Mouse (Mus musculus) heart, postnatal 36 days (tissue): Measurements from ENCODE around the gene Gfra4. TPM values are rescaled to one million over a fixed set of nuclear protein-coding genes. Genes with fewer than 3 reads are reported as not detected.
"Not testable (repeated sequence)": the region's sequence is repeated elsewhere in the genome, so short reads cannot be mapped to it uniquely, and the experiment has no call there.

Source experiments
- DNase-seq, 2 experiments: peaks; one replicate each; pipeline ENCODE4 v3.0.0; 2021 to 2022
- intact Hi-C: fragments of 180-260 bp; cut with DNase I; formaldehyde crosslinking; loops from one replicate; pipeline ENCODE4 v1.15.1; 2025
- total RNA-seq, 2 experiments: library from RNA; stranded (reverse); gene quantifications; 2 replicates each; pipeline ENCODE4 v1.2.3; 2021

Gfra4 gene
- total RNA-seq, 2 experiments from 2014 or later = 6.9 to 10.4 TPM

DNA sequence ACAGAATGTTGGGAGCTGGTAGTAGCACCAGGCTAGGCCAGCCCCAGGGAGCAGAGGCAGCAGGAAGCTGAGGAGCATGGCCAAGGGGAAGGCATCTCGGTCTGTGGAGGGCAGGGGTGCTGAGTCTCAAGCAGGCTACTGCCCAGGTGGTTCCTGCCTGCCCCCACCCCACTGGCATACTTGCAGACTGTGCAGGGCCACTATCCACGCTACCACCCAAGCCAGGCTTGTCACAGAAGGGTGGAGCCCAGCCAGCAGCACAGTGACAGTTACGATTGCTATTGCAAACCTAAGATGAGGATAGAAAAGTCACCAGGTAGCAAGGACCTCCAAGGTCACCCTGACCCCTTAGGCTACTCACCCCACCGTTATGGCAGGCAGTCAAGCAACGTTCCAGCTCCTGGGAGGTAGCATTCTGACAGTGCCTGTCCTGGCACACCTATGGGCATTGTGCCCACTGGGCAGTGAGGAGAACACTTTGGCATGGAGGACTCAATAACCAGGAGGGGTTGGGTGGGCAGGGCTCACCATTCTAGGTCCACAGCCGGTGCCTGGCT is 10.1 kb upstream of the Gfra4 start:
- intact Hi-C loops = no loop called here
- no peak for DNase-seq

DNA sequence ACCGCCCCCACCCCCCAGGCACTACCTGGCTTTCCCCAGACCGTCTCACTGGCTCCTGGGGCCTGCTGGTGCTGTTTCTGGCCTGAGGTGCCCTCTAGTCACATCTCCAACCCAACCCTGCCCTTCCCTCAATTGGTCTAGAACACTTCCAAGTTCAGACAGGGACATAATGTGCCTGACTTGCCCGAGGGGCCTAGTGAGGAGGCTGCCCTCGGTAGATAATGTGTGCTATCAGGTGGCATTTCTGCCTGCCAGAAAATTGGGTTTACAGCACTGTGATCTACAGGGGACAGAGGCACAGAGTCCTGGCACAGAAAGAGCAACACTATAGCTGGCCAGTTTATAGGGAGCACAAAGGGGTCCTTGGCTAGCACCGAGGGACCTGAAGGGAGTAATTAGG is 9.2 kb upstream of the Gfra4 start:
- no peak for DNase-seq
- intact Hi-C loops = no loop called here

GRCm38 (mm10) chr2:131046025-131046424 is 3.1 kb upstream of the Gfra4 start:
- intact Hi-C loops = no loop called here
- DNase-seq = no peak

GRCm38 (mm10) chr2:131044989-131045720 is 2.3 kb upstream of the Gfra4 start:
- intact Hi-C loops = no loop called here
- DNase-seq = no peak

DNA sequence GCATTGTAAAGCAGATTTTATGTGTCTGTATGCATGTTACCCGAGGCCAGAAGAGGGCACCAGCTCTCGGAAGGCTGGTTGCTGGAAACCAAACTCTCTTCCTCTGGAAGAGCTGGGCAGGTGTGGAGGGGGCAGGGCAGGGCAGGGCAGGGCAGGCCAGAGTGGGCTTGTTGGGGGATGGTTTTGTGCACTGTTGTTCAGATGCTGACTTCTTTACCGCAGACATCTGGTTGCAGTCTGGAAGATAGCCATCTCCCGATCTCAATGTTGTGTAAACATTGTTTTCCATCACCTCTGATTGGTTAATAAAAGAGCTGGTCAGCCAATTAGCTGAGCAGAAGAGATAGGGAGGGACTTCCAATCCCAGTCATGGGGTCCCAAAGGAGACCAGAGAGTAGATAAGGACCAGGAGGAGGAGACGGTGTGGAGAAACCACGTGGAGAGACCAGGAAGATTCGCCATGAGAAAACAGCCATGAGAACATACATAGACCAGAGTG is 1.5 kb upstream of the Gfra4 start:
- intact Hi-C loops = no loop called here
- no peak for DNase-seq

GRCm38 (mm10) chr2:131040854-131041825 is 1.7 kb downstream of the Gfra4 start:
- peak in 1 of 2 experiments; percentile 52 for DNase-seq
- intact Hi-C loops = no loop called here

GRCm38 (mm10) chr2:131038675-131039074 is 4.2 kb downstream of the Gfra4 start:
- intact Hi-C loops = no loop called here
- no peak for DNase-seq

DNA sequence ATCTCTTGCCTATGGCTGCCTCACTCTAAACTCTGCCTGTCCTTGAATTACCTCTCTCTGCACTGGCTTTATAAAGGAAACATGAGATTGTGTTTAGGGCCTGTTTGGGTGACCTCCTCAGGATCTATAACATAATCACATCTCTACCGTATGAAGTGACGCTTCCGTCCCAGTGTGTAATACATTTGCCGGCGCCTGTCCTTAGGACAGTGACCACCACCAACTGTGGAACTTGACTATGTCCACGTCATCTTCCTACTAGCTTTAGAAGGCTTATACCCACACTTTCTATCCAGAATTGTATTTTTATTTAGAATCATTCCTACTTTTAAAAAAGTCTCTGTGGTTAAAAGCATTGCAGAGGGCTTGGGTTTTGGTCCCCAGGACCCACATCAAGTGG is 4.7 kb downstream of the Gfra4 start:
- intact Hi-C loops = no loop called here
- DNase-seq = no peak

- intact Hi-C loops = no loop called here
- peak; percentile 60 to 63 for DNase-seq
These were observed 5.5 kb downstream of the Gfra4 start for GRCm38 (mm10) chr2:131037226-131037990.

GRCm38 (mm10) chr2:131036757-131037156 is 6.1 kb downstream of the Gfra4 start:
- intact Hi-C loops = no loop called here
- DNase-seq = no peak

DNA sequence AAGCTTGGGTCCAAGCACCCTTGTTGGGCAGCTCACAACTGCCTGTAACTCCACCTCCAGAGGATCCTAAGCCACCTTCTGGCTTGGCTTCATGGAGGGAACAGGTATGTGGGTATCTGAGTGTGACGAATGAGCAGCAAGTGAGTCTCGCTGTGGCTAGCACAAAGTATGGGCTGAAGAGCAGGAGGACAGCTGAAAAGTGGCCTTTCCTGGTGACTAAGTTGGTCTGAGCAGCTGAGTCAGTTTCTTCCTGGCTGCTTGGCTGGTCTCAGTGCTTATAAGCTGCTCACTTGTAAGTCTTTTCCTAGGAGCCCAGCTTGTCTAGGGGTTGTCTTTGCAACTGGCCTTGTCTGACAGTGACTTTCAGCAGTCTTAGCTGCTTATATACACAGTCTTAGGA is 6.5 kb downstream of the Gfra4 start:
- intact Hi-C loops = no loop called here
- DNase-seq = no peak

DNA sequence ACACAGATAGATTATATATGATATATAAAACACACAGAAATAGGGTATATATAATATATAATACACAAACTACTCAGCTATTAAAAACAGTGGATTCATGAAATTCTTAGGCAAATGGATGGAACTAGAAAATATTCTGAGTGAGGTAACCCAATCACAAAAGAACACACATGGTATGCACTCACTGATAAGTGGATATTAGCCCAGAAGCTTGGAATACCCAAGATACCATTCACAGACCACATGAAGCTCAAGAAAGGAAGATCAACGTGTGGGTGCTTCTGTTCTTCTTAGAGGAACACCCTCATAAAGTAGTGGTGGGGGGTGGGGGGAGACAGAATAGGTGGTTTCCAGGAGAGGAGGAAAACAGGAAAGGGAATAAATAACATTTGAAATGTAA is 11.5 kb downstream of the Gfra4 start:
- intact Hi-C loops, DNase-seq: not testable (repeated sequence)

- intact Hi-C loops = no loop called here
- DNase-seq = no peak
These were observed 11.9 kb downstream of the Gfra4 start for GRCm38 (mm10) chr2:131030998-131031397.

- no peak for DNase-seq
- intact Hi-C loops = no loop called here
These were observed 12.3 kb downstream of the Gfra4 start for GRCm38 (mm10) chr2:131030561-131030960.

DNA sequence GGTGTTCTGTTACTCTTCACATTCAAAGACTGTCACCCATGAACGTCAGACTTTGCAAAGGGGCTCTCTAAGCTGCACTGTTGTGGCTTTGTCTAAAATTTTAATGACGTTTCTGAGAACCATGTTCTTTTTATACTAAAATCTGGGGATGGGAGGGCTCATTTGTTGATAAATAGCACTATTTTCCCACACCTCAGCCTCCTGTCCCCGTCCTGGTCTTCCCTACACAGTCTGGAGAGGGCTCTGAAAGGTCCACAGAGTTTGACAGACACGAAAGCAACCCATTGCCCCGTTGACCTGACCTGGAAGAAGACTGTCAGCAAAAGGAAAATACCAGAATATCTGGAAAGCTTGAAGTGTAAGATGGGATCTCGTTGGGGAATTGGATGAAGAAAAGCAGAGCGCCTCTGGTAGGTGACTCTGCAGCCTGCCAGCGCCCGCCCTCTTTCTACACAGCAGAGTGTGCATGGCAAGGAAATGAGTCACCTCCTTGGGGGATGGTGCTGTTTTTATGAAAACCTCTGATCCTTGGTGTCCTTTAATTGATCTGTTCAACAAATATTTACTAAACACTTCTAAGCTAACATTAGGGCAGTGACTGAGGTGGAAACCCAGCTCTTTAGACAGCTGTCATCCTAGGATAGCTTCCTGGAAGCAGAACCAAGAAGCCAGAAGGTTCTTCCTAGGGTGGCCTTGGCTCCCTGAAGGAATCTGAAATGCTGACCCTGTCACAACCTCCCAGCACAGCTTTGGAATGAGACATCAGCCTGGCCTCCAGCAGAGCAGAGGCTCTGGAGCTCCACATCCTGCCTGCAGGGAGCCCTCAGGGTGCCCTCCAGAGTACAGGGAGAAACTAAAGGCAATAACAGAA is 13.6 kb downstream of the Gfra4 start:
- peak; percentile 26 to 29 for DNase-seq
- intact Hi-C loops = no loop called here

DNA sequence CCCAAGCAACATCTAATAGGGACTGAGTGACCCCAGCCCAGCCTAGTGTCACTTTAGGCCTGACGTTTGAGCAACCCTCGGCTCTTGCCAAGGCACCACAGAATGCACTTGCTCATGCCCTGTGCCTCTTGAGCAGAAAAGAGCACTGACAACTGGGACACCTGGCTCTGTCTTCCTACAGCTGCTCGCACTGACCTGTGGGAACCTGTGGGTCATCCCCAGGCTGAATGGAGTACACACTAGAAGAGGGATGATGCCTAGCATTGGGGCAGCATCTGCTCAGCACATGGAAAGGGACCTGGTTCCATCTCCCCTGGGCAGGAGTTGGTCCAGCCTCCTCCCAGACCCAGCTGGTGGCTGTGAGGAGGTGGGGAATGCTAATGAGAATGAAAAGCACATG is 15.9 kb downstream of the Gfra4 start:
- intact Hi-C loops = no loop called here
- no peak for DNase-seq

GRCm38 (mm10) chr2:131025230-131025629 is 17.7 kb downstream of the Gfra4 start:
- no peak for DNase-seq
- intact Hi-C loops = no loop called here

DNA sequence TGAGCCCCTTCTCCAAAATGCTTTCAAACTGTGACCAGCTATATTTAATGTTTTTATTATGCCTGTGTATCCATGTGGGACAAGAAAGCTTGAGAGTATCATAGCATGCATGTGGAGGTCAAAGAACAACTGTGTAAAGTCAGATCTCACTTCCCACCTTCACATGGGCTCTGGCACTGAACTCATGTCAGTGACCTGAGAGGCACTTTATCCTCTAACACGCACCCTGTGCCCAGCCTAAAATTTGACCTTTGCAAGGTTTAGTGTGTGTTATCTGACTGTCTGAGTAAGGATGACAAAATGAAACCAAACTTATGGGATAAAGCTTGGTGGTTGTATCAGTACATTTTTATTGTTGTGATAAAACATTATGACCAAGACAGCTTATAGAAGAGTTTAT is 32.3 kb downstream of the Gfra4 start:
- DNase-seq = no peak
- intact Hi-C loops = no loop called here

DNA sequence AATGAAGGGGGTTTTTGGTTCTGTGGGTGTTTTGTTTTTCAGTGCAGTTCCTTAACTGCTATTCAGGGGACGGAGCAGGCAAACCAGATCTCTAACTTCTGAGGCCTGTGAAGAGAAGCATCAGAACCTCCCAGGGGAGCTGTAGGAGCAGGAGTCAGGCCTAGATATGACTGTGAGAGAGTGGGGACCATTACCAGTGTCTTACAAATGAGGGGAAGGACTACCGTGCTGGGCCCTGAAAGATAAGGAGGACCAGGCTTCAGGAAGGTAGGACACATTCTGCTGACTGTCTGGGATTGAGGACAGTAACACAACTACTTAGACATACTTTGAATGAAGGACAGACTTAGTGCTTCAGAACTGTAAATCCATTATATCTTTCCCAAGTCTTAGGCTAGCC is 33.8 kb downstream of the Gfra4 start:
- intact Hi-C loops = no loop called here
- no peak for DNase-seq

GRCm38 (mm10) chr2:130992818-130993217 is 50.1 kb downstream of the Gfra4 start:
- DNase-seq = no peak
- intact Hi-C loops = no loop called here
